Mouse (Mus musculus): Measurements from ENCODE around the gene Vpreb2. TPM values are rescaled to one million over a fixed set of nuclear protein-coding genes. Genes with fewer than 3 reads are reported as not detected.

Vpreb2 gene
- not detected for polyA plus RNA-seq (2012; fragmentation: generic; extraction: Trizol)

GRCm38 (mm10) chr16:17980128-17980527 is at the start of gene Vpreb2:
Vpreb2 (plus strand) TSS chr16:17980428.
- Histone ChIP-seq H3K36me3 (ENCODE audit: control insufficient read depth, insufficient read depth) (no peaks in the 10 kb centered on the region), H3ac (ENCODE audit: control insufficient read depth, insufficient read length) (no peak within 1 kb of the TSS), H3K79me2 (ENCODE audit: control insufficient read depth, insufficient read depth) (no peaks in the 10 kb centered on the region), H3K27me3 (ENCODE audit: control insufficient read depth, insufficient read depth, insufficient read length) (peaks cover 15% of the 10 kb centered on the region), H3K4me3 (no peak within 1 kb of the TSS), H3K4me2 (ENCODE audit: low read depth) (no peak within 1 kb of the TSS)
- TF ChIP-seq USF1 (IDR thresholded peaks at IDR 0.05; ENCODE audit: low read depth) (no peak), POLR2A (IDR thresholded peaks at IDR 0.05; ENCODE audit: insufficient read length, low read depth) (no peak), TCF3 (IDR thresholded peaks at IDR 0.05; ENCODE audit: insufficient read length, low read depth) (no peak), TCF12 (IDR thresholded peaks at IDR 0.05; ENCODE audit: insufficient read depth, poor library complexity, severe bottlenecking) (no peak), MAX (IDR thresholded peaks at IDR 0.05; ENCODE audit: low read depth) (no peak), MYOD1 (IDR thresholded peaks at IDR 0.05; ENCODE audit: control insufficient read depth in 1 of 3, insufficient read length in 2 of 3, low read depth in 2 of 3) (no peak), E2F4 (IDR thresholded peaks at IDR 0.05; ENCODE audit: insufficient read depth) (no peak), REST (IDR thresholded peaks at IDR 0.05; ENCODE audit: insufficient read depth, insufficient read length) (no peak), MYOG (IDR thresholded peaks at IDR 0.05; ENCODE audit: control insufficient read depth in 1 of 3, insufficient read depth in 1 of 3, insufficient read length in 2 of 3, low read depth in 2 of 3) (no peak), SRF (IDR thresholded peaks at IDR 0.05; ENCODE audit: control insufficient read depth, insufficient read length, low read depth) (no peak), POLR2AphosphoS2 (IDR thresholded peaks at IDR 0.05; ENCODE audit: insufficient read length, low read depth) (no peak), CEBPB (IDR thresholded peaks at IDR 0.05; ENCODE audit: insufficient read depth, poor library complexity, severe bottlenecking) (no peak)

GRCm38 (mm10) chr16:17931906-17932460 is 48.2 kb upstream of the Vpreb2 start:
- Histone ChIP-seq H3K4me2 (ENCODE audit: low read depth) (no peak overlapping the region), H3K36me3 (ENCODE audit: control insufficient read depth, insufficient read depth) (no peaks in the 10 kb centered on the region), H3K27me3 (ENCODE audit: control insufficient read depth, insufficient read depth, insufficient read length) (peaks cover 43% of the 10 kb centered on the region)

GRCm38 (mm10) chr16:17933594-17934444 is 46.4 kb upstream of the Vpreb2 start:
- H3K4me2 ChIP-seq (ENCODE audit: low read depth): no peak overlapping the region
- TF ChIP-seq POLR2A (IDR thresholded peaks at IDR 0.05; ENCODE audit: insufficient read length, low read depth) (no peak), MYOD1 (IDR thresholded peaks at IDR 0.05; ENCODE audit: control insufficient read depth in 1 of 3, insufficient read length in 2 of 3, low read depth in 2 of 3) (no peak), CEBPB (IDR thresholded peaks at IDR 0.05; ENCODE audit: insufficient read depth, poor library complexity, severe bottlenecking) (no peak), TCF3 (IDR thresholded peaks at IDR 0.05; ENCODE audit: insufficient read length, low read depth) (no peak), USF1 (IDR thresholded peaks at IDR 0.05; ENCODE audit: low read depth) (no peak), TCF12 (IDR thresholded peaks at IDR 0.05; ENCODE audit: insufficient read depth, poor library complexity, severe bottlenecking) (no peak), MAX (IDR thresholded peaks at IDR 0.05; ENCODE audit: low read depth) (no peak), E2F4 (IDR thresholded peaks at IDR 0.05; ENCODE audit: insufficient read depth) (no peak)
- H3K79me2 ChIP-seq (ENCODE audit: control insufficient read depth, insufficient read depth): no peaks in the 10 kb centered on the region
- no peaks in the 10 kb centered on the region for H3K36me3 ChIP-seq (ENCODE audit: control insufficient read depth, insufficient read depth)
- no peak overlapping the region for H3ac ChIP-seq (ENCODE audit: control insufficient read depth, insufficient read length)
- H3K27me3 ChIP-seq (ENCODE audit: control insufficient read depth, insufficient read depth, insufficient read length): peaks cover 57% of the 10 kb centered on the region
- no peak overlapping the region for H3K4me3 ChIP-seq

More at GRCm38 (mm10) chr16:17931906-17932460, 48.2 kb upstream of the Vpreb2 start:
- Histone ChIP-seq H3K79me2 (ENCODE audit: control insufficient read depth, insufficient read depth) (no peaks in the 10 kb centered on the region), H3K4me3 (no peak overlapping the region), H3ac (ENCODE audit: control insufficient read depth, insufficient read length) (no peak overlapping the region)
- TF ChIP-seq POLR2AphosphoS2 (IDR thresholded peaks at IDR 0.05; ENCODE audit: insufficient read length, low read depth) (no peak), POLR2A (IDR thresholded peaks at IDR 0.05; ENCODE audit: insufficient read length, low read depth) (no peak), TCF12 (IDR thresholded peaks at IDR 0.05; ENCODE audit: insufficient read depth, poor library complexity, severe bottlenecking) (no peak), MYOD1 (IDR thresholded peaks at IDR 0.05; ENCODE audit: control insufficient read depth in 1 of 3, insufficient read length in 2 of 3, low read depth in 2 of 3) (no peak), MAX (IDR thresholded peaks at IDR 0.05; ENCODE audit: low read depth) (no peak), SRF (IDR thresholded peaks at IDR 0.05; ENCODE audit: control insufficient read depth, insufficient read length, low read depth) (no peak), MYOG (IDR thresholded peaks at IDR 0.05; ENCODE audit: control insufficient read depth in 1 of 3, insufficient read depth in 1 of 3, insufficient read length in 2 of 3, low read depth in 2 of 3) (no peak)

- no peaks in the 10 kb centered on the region for H3K79me2 ChIP-seq (ENCODE audit: control insufficient read depth, insufficient read depth)
- no peak overlapping the region for H3ac ChIP-seq (ENCODE audit: control insufficient read depth, insufficient read length)
- H3K4me3 ChIP-seq: no peak overlapping the region
- H3K4me2 ChIP-seq (ENCODE audit: low read depth): no peak overlapping the region
- peaks cover 57% of the 10 kb centered on the region for H3K27me3 ChIP-seq (ENCODE audit: control insufficient read depth, insufficient read depth, insufficient read length)
- H3K36me3 ChIP-seq (ENCODE audit: control insufficient read depth, insufficient read depth): no peaks in the 10 kb centered on the region
- no peak for TF ChIP-seq CEBPB (IDR thresholded peaks at IDR 0.05; ENCODE audit: insufficient read depth, poor library complexity, severe bottlenecking)
- TF ChIP-seq SRF (IDR thresholded peaks at IDR 0.05; ENCODE audit: control insufficient read depth, insufficient read length, low read depth): no peak
- TF ChIP-seq MAX (IDR thresholded peaks at IDR 0.05; ENCODE audit: low read depth): no peak
- TF ChIP-seq TCF3 (IDR thresholded peaks at IDR 0.05; ENCODE audit: insufficient read length, low read depth): no peak
- TF ChIP-seq POLR2AphosphoS2 (IDR thresholded peaks at IDR 0.05; ENCODE audit: insufficient read length, low read depth): no peak
- no peak for TF ChIP-seq E2F4 (IDR thresholded peaks at IDR 0.05; ENCODE audit: insufficient read depth)
- no peak for TF ChIP-seq REST (IDR thresholded peaks at IDR 0.05; ENCODE audit: insufficient read depth, insufficient read length)
- TF ChIP-seq MYOG (IDR thresholded peaks at IDR 0.05; ENCODE audit: control insufficient read depth in 1 of 3, insufficient read depth in 1 of 3, insufficient read length in 2 of 3, low read depth in 2 of 3): no peak
- TF ChIP-seq USF1 (IDR thresholded peaks at IDR 0.05; ENCODE audit: low read depth): no peak
- TF ChIP-seq MYOD1 (IDR thresholded peaks at IDR 0.05; ENCODE audit: control insufficient read depth in 1 of 3, insufficient read length in 2 of 3, low read depth in 2 of 3): no peak
- TF ChIP-seq TCF12 (IDR thresholded peaks at IDR 0.05; ENCODE audit: insufficient read depth, poor library complexity, severe bottlenecking): no peak
- no peak for TF ChIP-seq POLR2A (IDR thresholded peaks at IDR 0.05; ENCODE audit: insufficient read length, low read depth)
Measured at GRCm38 (mm10) chr16:17934445-17934910, 45.8 kb upstream of the Vpreb2 start.
